Mouse (Mus musculus) layer of hippocampus, postnatal 10 days (tissue): ENCODE measurements around the gene Mrrf. TPM values are rescaled to one million over a fixed set of nuclear protein-coding genes. Genes with fewer than 3 reads are reported as not detected.

Source experiments
- DNase-seq, 2 experiments: peaks; one replicate each; pipeline ENCODE4 v3.0.0; 2021; ENCODE audit warnings: low spot score in 2 of 2
- total RNA-seq, 2 experiments: library from RNA; stranded (reverse); gene quantifications; 2 replicates each; pipeline ENCODE4 v1.2.3; 2021

The Mrrf gene
- total RNA-seq, 2 experiments from 2014 or later: 14.4 to 15.0 TPM

DNA sequence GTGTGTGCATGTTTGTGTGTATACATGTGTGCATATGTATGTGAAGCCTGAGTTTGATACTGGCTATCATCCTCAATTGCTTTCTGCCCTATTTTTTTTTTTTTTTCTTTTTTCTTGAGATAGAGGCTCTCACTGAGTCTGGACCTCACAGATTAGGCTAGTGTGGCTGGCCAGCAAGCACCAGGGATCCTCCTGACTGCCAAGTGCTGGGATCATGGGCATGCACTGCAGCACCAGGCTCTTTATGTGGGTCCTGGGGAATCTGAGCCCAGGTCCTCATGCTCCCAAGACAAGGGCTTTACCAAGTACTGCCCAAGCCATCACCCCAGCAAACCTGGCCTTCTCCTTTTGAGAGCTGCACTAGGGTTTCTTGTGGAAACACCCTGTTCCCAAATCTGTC lies 87.2 kb downstream of the Mrrf start:
- no peak for DNase-seq

DNA sequence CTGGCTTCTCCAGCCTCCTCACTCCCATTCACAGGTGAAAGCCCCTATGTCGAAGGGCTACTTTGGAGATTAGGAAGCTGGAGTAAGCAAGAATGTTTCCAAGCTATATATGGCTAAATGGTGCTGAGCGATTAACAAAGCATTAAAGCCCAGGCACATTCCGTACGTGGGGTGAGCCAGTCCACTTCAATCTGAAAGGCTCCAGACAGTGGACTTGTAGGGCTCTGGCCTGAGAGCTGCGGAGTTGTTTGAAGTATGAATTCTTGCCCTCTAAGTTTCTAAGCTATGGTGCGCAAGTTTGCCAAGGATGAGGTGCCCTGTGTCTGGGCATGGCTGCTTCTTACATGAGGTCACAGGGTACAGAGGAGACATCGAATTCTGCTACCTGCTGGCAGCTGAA lies 88.0 kb downstream of the Mrrf start:
- DNase-seq: no peak

DNA sequence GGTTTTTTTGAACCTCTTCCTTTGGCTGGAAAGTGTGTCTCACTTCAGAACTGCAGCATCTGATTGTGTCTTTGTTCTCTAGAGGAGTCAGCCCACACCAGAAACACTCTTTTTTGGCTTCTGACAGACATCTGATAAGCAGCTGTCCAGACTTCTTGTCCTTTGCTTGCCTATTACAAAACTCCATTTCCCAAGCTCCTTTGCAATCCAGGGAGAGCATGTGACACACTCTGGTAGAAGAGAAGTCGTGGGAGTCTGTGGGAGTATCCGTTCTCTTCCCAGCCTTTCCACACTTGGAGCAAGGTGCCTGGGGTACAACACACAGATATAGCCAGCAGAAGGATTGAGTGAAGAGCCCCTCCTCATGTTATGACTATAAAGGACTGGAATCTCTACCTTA lies 88.4 kb downstream of the Mrrf start:
- no peak for DNase-seq

DNA sequence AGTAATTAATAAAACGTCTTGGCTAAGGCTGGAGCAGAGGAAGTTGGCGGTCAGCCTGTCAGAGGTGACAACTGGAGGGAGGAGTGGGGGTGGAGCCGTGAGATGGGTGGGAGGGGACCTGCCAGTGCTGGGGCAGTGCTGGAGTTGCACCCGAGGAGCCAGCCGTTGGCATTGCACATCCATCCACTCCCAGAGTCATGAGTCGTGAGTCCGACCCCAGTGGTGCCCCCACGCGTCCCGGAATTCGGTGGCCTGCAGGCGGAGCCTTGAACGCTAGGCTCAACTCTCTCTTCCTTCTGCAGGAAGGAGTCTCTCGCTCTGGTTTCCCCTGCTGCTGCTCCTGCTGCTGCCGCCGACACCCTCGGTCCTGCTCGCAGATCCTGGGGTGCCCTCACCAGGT lies 94.2 kb downstream of the Mrrf start, which contains the start of gene Ptgs1:
Gene Ptgs1, plus strand, starts transcription at position 61 of the 400 bp plus-strand sequence.
- DNase-seq: peak in 1 of 2 experiments; percentile 43

DNA sequence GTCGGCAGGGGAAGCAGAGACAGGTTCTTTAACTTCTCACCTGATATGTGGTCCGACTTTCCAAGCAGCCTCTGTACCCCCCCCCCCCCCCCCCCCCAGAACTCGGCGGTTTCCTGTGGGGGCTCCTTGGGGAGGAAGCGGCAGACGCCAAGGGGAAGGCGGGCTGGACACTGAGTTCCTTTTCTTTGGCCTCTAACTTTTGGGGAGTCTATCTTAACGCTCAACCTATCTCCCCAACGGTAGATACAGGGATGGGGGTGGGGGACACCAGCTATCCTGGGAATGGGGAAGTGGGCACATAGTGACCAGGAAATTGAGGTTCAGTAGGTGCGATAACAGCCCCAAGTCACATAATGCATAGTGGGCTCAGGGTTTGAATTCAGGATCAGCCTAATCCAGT lies 94.8 kb downstream of the Mrrf start:
- DNase-seq: no peak

DNA sequence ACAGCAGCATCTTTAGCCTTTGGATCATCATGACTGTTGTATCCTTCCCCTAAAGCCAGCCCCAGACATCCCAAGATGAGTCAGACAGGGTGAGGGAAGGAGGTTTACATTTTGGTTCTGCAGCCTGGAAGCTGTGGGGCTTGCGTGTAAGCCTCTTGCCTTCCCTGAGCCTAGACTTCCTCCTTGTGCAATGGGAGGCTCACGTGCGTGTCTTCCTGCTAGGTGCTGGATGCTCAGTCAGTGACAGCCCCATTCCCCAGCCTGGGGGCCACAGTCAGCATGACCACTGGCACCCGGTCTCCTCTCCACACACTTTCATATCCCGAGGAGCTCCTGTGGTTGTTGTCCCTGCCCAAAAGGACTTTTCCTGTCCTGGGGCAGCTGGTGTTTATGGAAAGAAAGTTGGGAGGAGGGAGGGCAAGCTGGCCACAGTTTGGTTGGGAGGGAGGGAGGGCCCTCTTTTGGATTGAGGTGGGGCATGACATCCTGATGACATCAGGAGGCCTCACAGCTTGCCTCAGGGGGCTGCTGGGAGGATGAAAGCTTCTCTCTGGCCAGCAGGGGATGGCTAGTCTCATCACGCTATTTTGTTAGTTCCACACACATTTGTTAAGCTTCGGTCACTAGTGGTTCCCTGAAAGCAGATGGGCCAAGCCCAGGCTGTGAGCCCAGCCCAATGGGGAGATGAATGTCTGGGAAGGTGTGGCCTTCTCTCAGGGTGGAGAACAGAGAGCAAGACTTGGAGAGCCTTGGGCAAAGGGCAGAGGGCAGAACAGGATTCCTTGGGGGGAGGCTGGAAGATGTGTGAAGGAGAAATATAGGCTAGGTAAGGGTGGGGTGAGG lies 98.6 kb downstream of the Mrrf start:
- DNase-seq: no peak

DNA sequence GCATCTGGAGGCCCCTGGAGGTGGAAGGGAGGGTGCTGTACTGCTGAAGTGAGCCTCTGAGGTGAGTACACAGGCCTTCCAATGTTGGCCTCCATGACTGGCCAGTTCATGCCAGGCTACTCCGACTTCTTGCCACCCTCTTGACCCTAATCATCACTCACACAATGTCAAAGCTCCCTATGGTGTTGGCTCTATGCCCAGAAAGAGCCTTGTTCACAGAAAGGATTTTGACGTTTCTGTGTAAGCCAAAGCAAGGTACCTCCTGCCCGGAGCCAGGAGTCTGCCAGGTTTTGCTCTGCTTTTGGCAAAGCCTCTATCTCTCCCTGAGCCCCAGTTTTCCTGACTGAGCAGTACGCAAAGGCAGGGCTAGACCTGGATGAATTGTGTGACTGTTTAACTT lies 99.7 kb downstream of the Mrrf start:
- no peak for DNase-seq

DNA sequence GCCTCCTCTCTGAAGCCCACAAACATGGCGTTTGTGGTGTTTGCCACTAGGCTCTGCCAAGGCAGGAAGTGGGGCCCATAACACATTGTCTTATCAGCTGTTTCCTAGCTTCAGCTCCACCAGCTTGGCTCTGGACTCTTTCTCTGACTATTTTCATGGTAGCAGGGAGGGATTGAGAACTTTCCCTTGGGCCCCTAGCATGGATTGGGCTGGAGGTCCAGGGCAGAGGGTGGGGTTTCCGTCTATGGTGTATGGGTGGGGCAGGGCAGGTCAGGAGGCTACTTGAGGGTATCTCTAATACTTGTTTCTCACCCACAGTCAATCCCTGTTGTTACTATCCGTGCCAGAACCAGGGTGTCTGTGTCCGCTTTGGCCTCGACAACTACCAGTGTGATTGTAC lies 100.7 kb downstream of the Mrrf start:
- no peak for DNase-seq

DNA sequence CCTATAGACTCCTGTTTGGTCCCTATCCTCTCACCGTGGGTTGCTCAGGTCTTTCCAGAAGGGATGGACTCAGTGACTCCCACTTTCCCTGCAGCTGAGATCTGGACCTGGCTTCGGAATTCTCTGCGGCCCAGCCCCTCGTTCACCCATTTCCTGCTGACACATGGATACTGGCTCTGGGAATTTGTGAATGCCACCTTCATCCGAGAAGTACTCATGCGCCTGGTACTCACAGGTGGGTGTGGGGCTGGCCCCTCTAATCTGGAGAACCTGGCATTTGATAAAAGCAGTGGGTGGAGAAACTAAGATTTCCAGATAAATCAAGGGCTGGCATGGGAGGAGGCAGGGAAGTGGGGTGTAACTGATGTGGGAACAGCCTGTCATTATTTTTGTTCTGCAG lies 101.4 kb downstream of the Mrrf start:
- no peak for DNase-seq

DNA sequence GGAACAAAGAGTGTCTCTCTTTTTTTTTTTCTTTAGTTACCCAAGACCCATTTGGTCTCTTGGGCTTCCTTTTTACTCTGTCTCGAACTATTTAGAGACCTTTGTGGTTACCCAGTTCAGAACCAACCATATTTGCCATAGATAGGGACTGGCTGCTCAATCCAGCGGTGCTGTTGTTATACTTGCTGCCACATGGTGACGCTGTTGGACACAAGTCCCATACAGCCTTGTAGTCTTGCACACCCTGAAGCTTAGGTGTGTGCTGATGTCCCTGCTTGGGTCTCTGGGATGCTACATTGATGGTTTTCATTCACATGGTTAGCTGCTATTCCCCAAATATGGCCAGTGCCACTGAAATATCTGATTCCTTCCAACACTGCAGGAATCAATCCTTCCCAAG lies 102.3 kb downstream of the Mrrf start:
- DNase-seq: no peak

DNA sequence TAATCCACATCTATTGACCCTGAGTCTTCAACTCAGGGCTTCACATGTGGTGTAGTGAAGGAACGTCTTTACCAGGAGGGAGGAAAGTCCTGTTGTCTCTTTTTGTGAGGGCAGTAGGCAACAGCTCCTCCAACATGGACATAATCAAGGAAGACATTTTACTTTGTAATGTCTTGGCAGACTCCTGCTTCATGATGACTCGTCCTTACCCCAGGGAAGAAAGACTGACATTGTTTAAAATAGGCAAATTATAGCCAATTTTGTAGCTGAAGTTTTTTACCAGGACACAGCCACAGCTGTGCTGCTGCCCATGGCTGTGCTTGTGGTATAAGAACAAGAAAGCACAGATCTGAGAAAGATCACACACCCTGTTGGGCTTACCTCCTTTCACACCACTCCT lies 102.8 kb downstream of the Mrrf start:
- DNase-seq: no peak

Other genes starting within 250 kb of the Mrrf start
- 10 to 100 TPM; 14.5 to 15.2 TPM for gene Ttll11, start 156.5 kb upstream of the Mrrf start, total RNA-seq
- 100 to 1,000 TPM; 183 to 205 TPM for gene Ndufa8, start 87.0 kb upstream of the Mrrf start, total RNA-seq
- 1 to 10 TPM; 1.8 to 2.5 TPM for gene Morn5, start 86.9 kb upstream of the Mrrf start, total RNA-seq
- gene Lhx6, start 31.0 kb upstream of the Mrrf start, total RNA-seq: 10 to 100 TPM; 21.7 to 26.5 TPM
- gene Rbm18, start 384 bp downstream of the Mrrf start, total RNA-seq: 10 to 100 TPM; 51.5 to 52.6 TPM
- 10 to 100 TPM; 12.7 to 16.0 TPM for gene Ptgs1, start 94.0 kb downstream of the Mrrf start, total RNA-seq
- not detected for gene Olfr338, start 237.1 kb downstream of the Mrrf start, total RNA-seq